Mouse (Mus musculus): Measurements from ENCODE around the gene Ezr. TPM values are rescaled to one million over a fixed set of nuclear protein-coding genes. Genes with fewer than 3 reads are reported as not detected.

Ezr gene
- polyA plus RNA-seq (2015; fragmentation: Nextera tagmentation; extraction: Ambion mirVana): 100 and 127 TPM in 2 replicates

GRCm38 (mm10) chr17:6782611-6783005 lies at the start of gene Ezr:
Gene Ezr (minus strand): TSS chr17:6782784.
- WGBS: under 1% methylated on average over 52 of the region's 52 CpGs
- H3K4me3 ChIP-seq (replicated peaks; ENCODE audit: low read length): peak within 1 kb of the TSS; percentile 77
- no peaks in the 10 kb centered on the region for H3K9me3 ChIP-seq (ENCODE audit: control insufficient read depth, low read length)
- ATAC-seq: peak; percentile 79
- H3K27me3 ChIP-seq (replicated peaks; ENCODE audit: control insufficient read depth, insufficient read depth, low read length): no peaks in the 10 kb centered on the region
- peak within 1 kb of the TSS; percentile 80 for H3K4me2 ChIP-seq (ENCODE audit: low read length)
- no peaks in the 10 kb centered on the region for H3K36me3 ChIP-seq (ENCODE audit: control insufficient read depth, insufficient read depth)
- H3K27ac ChIP-seq (ENCODE audit: low read length): peak within 1 kb of the TSS; percentile 44; the same call in 1 of the 2 replicates
- peaks cover 42% of the 10 kb centered on the region for H3K4me1 ChIP-seq (replicated peaks; ENCODE audit: control insufficient read depth, insufficient read depth, low read length)
- peak within 1 kb of the TSS; percentile 79 for H3K9ac ChIP-seq (replicated peaks; ENCODE audit: low read depth, low read length)

- 73% methylated on average over 1 of the region's 1 CpGs for WGBS
- Histone ChIP-seq H3K27ac (ENCODE audit: low read length) (no peak overlapping the region), H3K9ac (replicated peaks; ENCODE audit: low read depth, low read length) (no peak overlapping the region), H3K4me3 (replicated peaks; ENCODE audit: low read length) (no peak overlapping the region), H3K9me3 (ENCODE audit: control insufficient read depth, low read length) (no peaks in the 10 kb centered on the region), H3K4me1 (replicated peaks; ENCODE audit: control insufficient read depth, insufficient read depth, low read length) (peaks cover 9% of the 10 kb centered on the region), H3K4me2 (ENCODE audit: low read length) (no peak overlapping the region), H3K27me3 (replicated peaks; ENCODE audit: control insufficient read depth, insufficient read depth, low read length) (no peaks in the 10 kb centered on the region), H3K36me3 (ENCODE audit: control insufficient read depth, insufficient read depth) (no peaks in the 10 kb centered on the region)
- no peak for ATAC-seq
Measured at GRCm38 (mm10) chr17:6830004-6830592, 47.5 kb upstream of the Ezr start.

- H3K9ac ChIP-seq (replicated peaks; ENCODE audit: low read depth, low read length): peak overlapping the region; percentile 68
- 80% methylated on average over 7 of the region's 7 CpGs for WGBS
- H3K4me1 ChIP-seq (replicated peaks; ENCODE audit: control insufficient read depth, insufficient read depth, low read length): peaks cover 9% of the 10 kb centered on the region
- H3K27ac ChIP-seq (ENCODE audit: low read length): peak overlapping the region; percentile 98
- no peaks in the 10 kb centered on the region for H3K36me3 ChIP-seq (ENCODE audit: control insufficient read depth, insufficient read depth)
- no peaks in the 10 kb centered on the region for H3K27me3 ChIP-seq (replicated peaks; ENCODE audit: control insufficient read depth, insufficient read depth, low read length)
- peak overlapping the region; percentile 68 for H3K4me2 ChIP-seq (ENCODE audit: low read length)
- ATAC-seq: no peak
- H3K4me3 ChIP-seq (replicated peaks; ENCODE audit: low read length): peak overlapping the region; percentile 56
- no peaks in the 10 kb centered on the region for H3K9me3 ChIP-seq (ENCODE audit: control insufficient read depth, low read length)
Measured at GRCm38 (mm10) chr17:6828531-6829150, 46.1 kb upstream of the Ezr start.

GRCm38 (mm10) chr17:6827740-6828461 lies 45.3 kb upstream of the Ezr start:
- Histone ChIP-seq H3K36me3 (ENCODE audit: control insufficient read depth, insufficient read depth) (no peaks in the 10 kb centered on the region), H3K9ac (replicated peaks; ENCODE audit: low read depth, low read length) (peak overlapping the region; percentile 68), H3K27me3 (replicated peaks; ENCODE audit: control insufficient read depth, insufficient read depth, low read length) (no peaks in the 10 kb centered on the region), H3K27ac (ENCODE audit: low read length) (peak overlapping the region; percentile 98), H3K4me2 (ENCODE audit: low read length) (peak overlapping the region; percentile 68), H3K9me3 (ENCODE audit: control insufficient read depth, low read length) (no peaks in the 10 kb centered on the region), H3K4me1 (replicated peaks; ENCODE audit: control insufficient read depth, insufficient read depth, low read length) (peaks cover 9% of the 10 kb centered on the region), H3K4me3 (replicated peaks; ENCODE audit: low read length) (peak overlapping the region; percentile 56)
- WGBS: under 1% methylated on average over 64 of the region's 64 CpGs
- ATAC-seq: peak; percentile 99

GRCm38 (mm10) chr17:6827159-6827733 lies 44.7 kb upstream of the Ezr start:
- H3K4me3 ChIP-seq (replicated peaks; ENCODE audit: low read length): peak overlapping the region; percentile 56
- H3K9me3 ChIP-seq (ENCODE audit: control insufficient read depth, low read length): no peaks in the 10 kb centered on the region
- H3K36me3 ChIP-seq (ENCODE audit: control insufficient read depth, insufficient read depth): no peaks in the 10 kb centered on the region
- WGBS: 29% methylated on average over 10 of the region's 10 CpGs
- ATAC-seq: peak; percentile 24; the same call in 1 of the 2 replicates
- H3K4me1 ChIP-seq (replicated peaks; ENCODE audit: control insufficient read depth, insufficient read depth, low read length): peaks cover 9% of the 10 kb centered on the region
- H3K27me3 ChIP-seq (replicated peaks; ENCODE audit: control insufficient read depth, insufficient read depth, low read length): no peaks in the 10 kb centered on the region
- H3K4me2 ChIP-seq (ENCODE audit: low read length): peak overlapping the region; percentile 68
- H3K9ac ChIP-seq (replicated peaks; ENCODE audit: low read depth, low read length): peak overlapping the region; percentile 68
- peak overlapping the region; percentile 98 for H3K27ac ChIP-seq (ENCODE audit: low read length)

GRCm38 (mm10) chr17:6816796-6817195 lies 34.2 kb upstream of the Ezr start:
- Histone ChIP-seq H3K4me1 (replicated peaks; ENCODE audit: control insufficient read depth, insufficient read depth, low read length) (peaks cover 9% of the 10 kb centered on the region), H3K9me3 (ENCODE audit: control insufficient read depth, low read length) (no peaks in the 10 kb centered on the region), H3K4me2 (ENCODE audit: low read length) (no peak overlapping the region), H3K4me3 (replicated peaks; ENCODE audit: low read length) (no peak overlapping the region), H3K9ac (replicated peaks; ENCODE audit: low read depth, low read length) (no peak overlapping the region), H3K36me3 (ENCODE audit: control insufficient read depth, insufficient read depth) (no peaks in the 10 kb centered on the region), H3K27me3 (replicated peaks; ENCODE audit: control insufficient read depth, insufficient read depth, low read length) (no peaks in the 10 kb centered on the region), H3K27ac (ENCODE audit: low read length) (no peak overlapping the region)
- no peak for ATAC-seq
- WGBS: 90% methylated on average over 5 of the region's 5 CpGs

- no peaks in the 10 kb centered on the region for H3K36me3 ChIP-seq (ENCODE audit: control insufficient read depth, insufficient read depth)
- H3K4me2 ChIP-seq (ENCODE audit: low read length): no peak overlapping the region
- no peak overlapping the region for H3K9ac ChIP-seq (replicated peaks; ENCODE audit: low read depth, low read length)
- H3K27me3 ChIP-seq (replicated peaks; ENCODE audit: control insufficient read depth, insufficient read depth, low read length): no peaks in the 10 kb centered on the region
- H3K9me3 ChIP-seq (ENCODE audit: control insufficient read depth, low read length): no peaks in the 10 kb centered on the region
- H3K4me3 ChIP-seq (replicated peaks; ENCODE audit: low read length): no peak overlapping the region
- peaks cover 9% of the 10 kb centered on the region for H3K4me1 ChIP-seq (replicated peaks; ENCODE audit: control insufficient read depth, insufficient read depth, low read length)
- H3K27ac ChIP-seq (ENCODE audit: low read length): no peak overlapping the region
- 80% methylated on average over 1 of the region's 1 CpGs for WGBS
- ATAC-seq: no peak
Measured at GRCm38 (mm10) chr17:6816151-6816550, 33.6 kb upstream of the Ezr start.

GRCm38 (mm10) chr17:6814656-6815055 lies 32.1 kb upstream of the Ezr start:
- H3K4me3 ChIP-seq (replicated peaks; ENCODE audit: low read length): no peak overlapping the region
- no peak overlapping the region for H3K4me2 ChIP-seq (ENCODE audit: low read length)
- peaks cover 9% of the 10 kb centered on the region for H3K4me1 ChIP-seq (replicated peaks; ENCODE audit: control insufficient read depth, insufficient read depth, low read length)
- H3K36me3 ChIP-seq (ENCODE audit: control insufficient read depth, insufficient read depth): no peaks in the 10 kb centered on the region
- no peaks in the 10 kb centered on the region for H3K9me3 ChIP-seq (ENCODE audit: control insufficient read depth, low read length)
- no peak overlapping the region for H3K9ac ChIP-seq (replicated peaks; ENCODE audit: low read depth, low read length)
- WGBS: 30% methylated on average over 4 of the region's 4 CpGs
- H3K27me3 ChIP-seq (replicated peaks; ENCODE audit: control insufficient read depth, insufficient read depth, low read length): no peaks in the 10 kb centered on the region
- H3K27ac ChIP-seq (ENCODE audit: low read length): no peak overlapping the region
- ATAC-seq: no peak

GRCm38 (mm10) chr17:6812851-6813191 lies 30.2 kb upstream of the Ezr start:
- Histone ChIP-seq H3K36me3 (ENCODE audit: control insufficient read depth, insufficient read depth) (no peaks in the 10 kb centered on the region), H3K27me3 (replicated peaks; ENCODE audit: control insufficient read depth, insufficient read depth, low read length) (no peaks in the 10 kb centered on the region), H3K27ac (ENCODE audit: low read length) (no peak overlapping the region), H3K9me3 (ENCODE audit: control insufficient read depth, low read length) (no peaks in the 10 kb centered on the region), H3K4me2 (ENCODE audit: low read length) (no peak overlapping the region), H3K4me1 (replicated peaks; ENCODE audit: control insufficient read depth, insufficient read depth, low read length) (peaks cover 14% of the 10 kb centered on the region), H3K4me3 (replicated peaks; ENCODE audit: low read length) (no peak overlapping the region), H3K9ac (replicated peaks; ENCODE audit: low read depth, low read length) (no peak overlapping the region)
- ATAC-seq: no peak
- 4% methylated on average over 3 of the region's 3 CpGs for WGBS
